Mouse (Mus musculus) embryo, embryonic 9.5 days (tissue): ENCODE measurements at regions not wholly inside any gene's neighbourhood (a gene's known extent, or its start where the extent isn't known, plus 50 kb on each side); places are given as distances from the start of the nearest gene placed in this dataset.

ENCODE experiments used
- DNase-seq: peaks from one replicate; pipeline ENCODE4 v3.0.0-alpha.2; 2017; ENCODE audit errors: extremely low spot score

- DNase-seq, result no peak
These were observed 1032.0 kb upstream of the Ppp6c start for GRCm38 (mm10) chr2:40258207-40258606.

GRCm38 (mm10) chr2:40249639-40250332 lies 1023.5 kb upstream of the Ppp6c start:
- peak; percentile 2 for DNase-seq

- DNase-seq, result no peak
These were observed 997.5 kb upstream of the Ppp6c start for GRCm38 (mm10) chr2:40223708-40224107.

GRCm38 (mm10) chr2:40223259-40223658 lies 997.0 kb upstream of the Ppp6c start:
- DNase-seq, result no peak
